Mouse (Mus musculus): Measurements from ENCODE around the gene Nbea. TPM values are rescaled to one million over a fixed set of nuclear protein-coding genes. Genes with fewer than 3 reads are reported as not detected.

Nbea gene
- polyA plus RNA-seq, 1 experiment from 2014 or later = 24.0 TPM

DNA sequence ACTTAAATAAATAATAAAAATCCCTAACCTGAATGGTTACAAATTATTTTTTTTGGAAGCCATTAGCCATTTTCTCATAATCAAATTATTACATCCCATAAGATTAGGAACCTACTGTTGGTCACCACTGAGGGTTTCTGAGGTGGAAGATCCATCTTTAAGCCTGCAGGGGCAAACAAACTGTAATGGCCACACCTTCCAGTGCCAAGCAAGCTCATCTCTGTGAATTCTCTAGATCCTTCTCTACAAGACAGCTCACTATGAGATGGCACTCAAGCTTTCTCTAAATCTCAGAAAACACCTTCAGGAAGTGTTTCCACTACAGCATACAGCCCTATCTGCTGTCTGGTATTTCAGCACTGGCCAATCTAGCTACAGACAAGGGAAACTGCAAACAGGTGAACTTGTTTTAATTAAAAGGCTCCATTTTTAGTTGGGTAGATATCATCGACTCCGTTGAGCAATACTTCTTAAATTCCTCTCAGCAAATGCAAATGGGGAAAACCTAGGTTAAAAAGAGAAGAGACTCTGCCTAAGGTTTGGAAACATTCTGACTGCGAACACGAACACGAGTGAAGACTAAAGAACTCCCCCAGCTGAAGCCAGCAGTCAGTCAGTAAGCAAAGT, 402.0 kb downstream of the Nbea start:
- Histone ChIP-seq H3K9me3 (no peaks in the 10 kb centered on the region), H3K36me3 (no peaks in the 10 kb centered on the region), H3K9ac (peak overlapping the region; percentile 96), H3K27ac (peak overlapping the region; percentile 97), H3K27me3 (peaks cover 45% of the 10 kb centered on the region), H3K4me3 (peak overlapping the region; percentile 65), H3K4me1 (peaks cover 25% of the 10 kb centered on the region), H3K4me2 (peak overlapping the region; percentile 75)
- no peak for ATAC-seq (ENCODE audit: insufficient number of reproducible peaks, insufficient read depth, low FRiP score, low TSS enrichment, low read depth)
- 13% methylated on average over 5 of the region's 5 CpGs for WGBS

DNA sequence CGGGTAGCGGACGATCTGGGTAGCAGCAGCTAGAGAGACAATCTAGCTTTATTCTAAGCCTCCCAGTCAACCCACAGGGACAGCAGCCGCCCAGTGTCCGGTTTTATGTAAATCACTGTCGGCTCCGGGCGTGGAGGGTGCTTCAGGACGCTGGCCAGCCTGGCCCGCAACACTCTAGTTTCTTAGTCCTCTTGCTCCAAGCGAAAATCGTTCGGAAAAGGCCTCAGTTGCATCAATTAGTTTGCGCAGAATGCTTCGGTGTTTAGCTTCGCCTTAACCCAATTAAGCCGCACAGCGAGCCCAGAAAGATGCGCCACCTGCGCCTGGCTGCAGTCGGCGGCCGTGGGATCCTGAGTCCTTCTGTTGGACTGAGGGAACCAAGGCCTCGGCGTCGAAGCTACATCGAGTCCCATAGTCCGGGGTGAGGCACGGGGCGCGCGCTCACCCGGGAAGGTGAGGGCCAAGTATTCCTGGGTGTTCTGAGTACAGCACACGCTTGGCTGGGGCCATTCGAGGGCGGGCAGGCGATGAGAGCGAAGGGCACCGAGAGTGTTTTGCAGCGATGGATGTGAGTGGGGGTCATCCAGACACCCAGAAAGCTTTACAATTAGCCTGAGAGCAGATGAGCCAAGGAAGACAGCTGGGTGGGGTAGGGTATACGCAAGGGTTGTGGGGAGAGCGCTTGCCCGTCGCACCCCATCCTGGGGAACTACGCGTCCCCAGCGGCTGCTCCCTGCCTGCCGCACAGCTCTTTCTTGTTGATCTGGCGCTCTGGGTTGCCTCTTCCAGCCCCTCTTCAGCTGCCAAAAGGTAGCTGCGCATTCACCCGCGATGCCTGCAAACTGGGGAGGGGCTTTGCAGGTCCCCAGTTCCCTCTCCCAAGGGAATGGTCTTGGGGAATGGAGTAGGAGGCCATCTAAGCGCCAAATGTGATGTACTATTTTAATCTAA, 403.1 kb downstream of the Nbea start:
- Histone ChIP-seq H3K9me3 (no peaks in the 10 kb centered on the region), H3K4me3 (peak overlapping the region; percentile 65), H3K4me2 (peak overlapping the region; percentile 75), H3K27me3 (peaks cover 36% of the 10 kb centered on the region), H3K27ac (peak overlapping the region; percentile 77), H3K4me1 (peaks cover 25% of the 10 kb centered on the region), H3K9ac (peak overlapping the region; percentile 78), H3K36me3 (no peaks in the 10 kb centered on the region)
- 3% methylated on average over 53 of the region's 53 CpGs for WGBS
- ATAC-seq (ENCODE audit: insufficient number of reproducible peaks, insufficient read depth, low FRiP score, low TSS enrichment, low read depth) = no peak

DNA sequence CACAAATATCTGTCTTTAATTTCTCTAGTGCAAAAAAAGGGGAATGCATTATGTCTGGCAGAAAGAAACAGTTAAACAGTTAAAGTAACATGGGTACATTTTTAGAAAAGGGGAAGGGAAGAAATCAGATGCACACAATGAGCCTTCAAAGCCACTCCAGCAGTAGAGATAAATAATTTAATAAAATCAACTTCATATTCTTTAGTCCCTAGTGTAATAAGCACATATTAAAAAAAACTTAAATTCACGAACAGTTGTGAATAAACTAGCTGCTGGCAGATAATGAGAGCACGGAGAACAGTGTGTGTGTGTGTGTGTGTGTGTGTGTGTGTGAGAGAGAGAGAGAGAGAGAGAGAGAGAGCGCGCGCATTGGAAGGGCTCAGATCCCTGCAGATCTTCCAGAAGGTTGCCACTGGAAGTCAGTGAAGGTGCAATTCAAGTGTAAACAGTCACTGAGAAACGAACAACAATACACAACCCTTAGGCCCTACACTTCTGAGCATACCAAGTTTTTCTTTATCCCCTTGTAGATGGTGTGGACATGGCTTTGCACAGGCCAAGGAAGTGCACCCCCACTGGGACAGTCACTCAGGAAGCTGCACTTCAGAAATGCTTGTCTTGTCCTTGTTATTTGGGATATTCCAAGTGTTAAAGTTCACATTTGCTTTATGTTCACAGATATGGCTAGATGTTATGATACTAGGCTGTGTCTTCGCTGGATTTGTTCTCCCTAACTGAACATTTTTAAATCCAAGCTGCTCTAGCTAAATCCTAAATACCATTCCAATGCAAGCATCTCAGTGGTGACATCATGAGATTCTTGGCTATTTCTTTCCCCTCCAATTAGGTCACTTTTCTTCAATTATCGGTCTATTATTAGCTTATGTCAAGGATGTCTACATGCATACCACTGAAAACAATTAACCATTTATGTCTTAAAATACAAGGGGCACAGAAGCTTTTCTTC, 404.5 kb downstream of the Nbea start:
- peaks cover 32% of the 10 kb centered on the region for H3K4me1 ChIP-seq
- H3K4me2 ChIP-seq = peak overlapping the region; percentile 45
- H3K27ac ChIP-seq = peak overlapping the region; percentile 35
- no peaks in the 10 kb centered on the region for H3K36me3 ChIP-seq
- 25% methylated on average over 8 of the region's 8 CpGs for WGBS
- no peaks in the 10 kb centered on the region for H3K9me3 ChIP-seq
- ATAC-seq (ENCODE audit: insufficient number of reproducible peaks, insufficient read depth, low FRiP score, low TSS enrichment, low read depth) = no peak
- H3K4me3 ChIP-seq = no peak overlapping the region
- H3K27me3 ChIP-seq = peaks cover 33% of the 10 kb centered on the region
- H3K9ac ChIP-seq = peak overlapping the region; percentile 44

- Histone ChIP-seq H3K36me3 (no peaks in the 10 kb centered on the region), H3K9me3 (no peaks in the 10 kb centered on the region), H3K27ac (no peak overlapping the region), H3K4me3 (no peak overlapping the region), H3K4me1 (peaks cover 28% of the 10 kb centered on the region), H3K27me3 (peaks cover 28% of the 10 kb centered on the region), H3K9ac (no peak overlapping the region), H3K4me2 (no peak overlapping the region)
- WGBS = 74% methylated on average over 4 of the region's 4 CpGs
- ATAC-seq (ENCODE audit: insufficient number of reproducible peaks, insufficient read depth, low FRiP score, low TSS enrichment, low read depth) = no peak
These were observed 406.0 kb downstream of the Nbea start for GRCm38 (mm10) chr3:55777501-55777900.

GRCm38 (mm10) chr3:55775753-55776152, 407.7 kb downstream of the Nbea start:
- Histone ChIP-seq H3K4me2 (peak overlapping the region; percentile 24; the same call in 1 of the 2 replicates), H3K27ac (no peak overlapping the region), H3K4me3 (no peak overlapping the region), H3K4me1 (peaks cover 24% of the 10 kb centered on the region), H3K27me3 (peaks cover 19% of the 10 kb centered on the region), H3K9me3 (no peaks in the 10 kb centered on the region), H3K36me3 (peaks cover 5% of the 10 kb centered on the region; the same call in 1 of the 2 replicates), H3K9ac (no peak overlapping the region)
- no peak for ATAC-seq (ENCODE audit: insufficient number of reproducible peaks, insufficient read depth, low FRiP score, low TSS enrichment, low read depth)
- WGBS = 72% methylated on average over 6 of the region's 6 CpGs

DNA sequence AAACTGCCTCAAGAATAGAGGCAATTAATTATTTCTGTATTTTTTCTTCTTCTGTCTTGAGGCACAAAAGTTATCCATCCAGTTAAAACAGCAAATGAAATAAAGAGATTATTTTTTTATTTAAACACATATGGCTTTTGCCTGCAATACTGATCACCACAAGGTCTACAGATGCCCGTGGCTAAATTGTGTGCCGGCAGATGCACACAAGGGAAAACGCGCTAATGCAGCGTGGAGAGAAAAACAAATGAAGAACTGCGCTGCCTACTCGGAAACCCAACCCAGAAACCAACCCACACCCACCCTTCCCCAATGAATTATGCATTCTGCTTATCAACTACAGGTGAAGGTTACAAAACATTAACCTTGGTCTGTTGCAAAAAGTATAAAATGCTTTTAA, 408.3 kb downstream of the Nbea start:
- Histone ChIP-seq H3K27me3 (peaks cover 15% of the 10 kb centered on the region), H3K4me3 (no peak overlapping the region), H3K9ac (no peak overlapping the region), H3K27ac (no peak overlapping the region), H3K9me3 (no peaks in the 10 kb centered on the region), H3K36me3 (peaks cover 6% of the 10 kb centered on the region; the same call in 1 of the 2 replicates), H3K4me2 (peak overlapping the region; percentile 24), H3K4me1 (peaks cover 19% of the 10 kb centered on the region)
- ATAC-seq (ENCODE audit: insufficient number of reproducible peaks, insufficient read depth, low FRiP score, low TSS enrichment, low read depth) = no peak
- 16% methylated on average over 7 of the region's 7 CpGs for WGBS

DNA sequence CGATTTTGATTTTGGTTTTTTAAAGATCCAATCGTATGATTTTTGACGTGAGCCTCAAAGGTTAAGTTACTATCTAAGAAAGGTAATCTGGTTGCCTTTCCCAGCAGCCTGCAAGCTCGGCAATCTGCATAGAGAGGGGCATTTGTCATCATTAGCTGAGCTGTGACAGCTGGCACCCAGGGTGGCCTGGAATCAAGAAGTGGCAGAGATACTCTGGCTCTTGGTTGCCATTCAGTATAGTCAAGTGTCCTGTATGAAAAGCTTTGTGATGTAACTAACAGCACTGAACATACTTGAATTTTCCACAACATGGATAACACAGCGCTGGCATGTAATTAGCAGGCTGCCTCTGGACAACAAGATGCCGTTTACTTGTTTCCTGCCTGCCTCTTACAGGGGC, 409.3 kb downstream of the Nbea start:
- Histone ChIP-seq H3K27ac (no peak overlapping the region), H3K4me2 (no peak overlapping the region), H3K9me3 (no peaks in the 10 kb centered on the region), H3K4me3 (no peak overlapping the region), H3K36me3 (peaks cover 6% of the 10 kb centered on the region; the same call in 1 of the 2 replicates), H3K9ac (no peak overlapping the region), H3K27me3 (peaks cover 8% of the 10 kb centered on the region), H3K4me1 (peaks cover 12% of the 10 kb centered on the region)
- no peak for ATAC-seq (ENCODE audit: insufficient number of reproducible peaks, insufficient read depth, low FRiP score, low TSS enrichment, low read depth)
- WGBS = 58% methylated on average over 6 of the region's 6 CpGs

GRCm38 (mm10) chr3:55769308-55769707, 414.2 kb downstream of the Nbea start:
- no peaks in the 10 kb centered on the region for H3K9me3 ChIP-seq
- no peaks in the 10 kb centered on the region for H3K27me3 ChIP-seq
- 69% methylated on average over 2 of the region's 2 CpGs for WGBS
- peaks cover 5% of the 10 kb centered on the region for H3K4me1 ChIP-seq
- ATAC-seq (ENCODE audit: insufficient number of reproducible peaks, insufficient read depth, low FRiP score, low TSS enrichment, low read depth) = no peak
- H3K9ac ChIP-seq = no peak overlapping the region
- H3K27ac ChIP-seq = no peak overlapping the region
- H3K4me3 ChIP-seq = no peak overlapping the region
- peaks cover 11% of the 10 kb centered on the region; the same call in 1 of the 2 replicates for H3K36me3 ChIP-seq
- H3K4me2 ChIP-seq = no peak overlapping the region

DNA sequence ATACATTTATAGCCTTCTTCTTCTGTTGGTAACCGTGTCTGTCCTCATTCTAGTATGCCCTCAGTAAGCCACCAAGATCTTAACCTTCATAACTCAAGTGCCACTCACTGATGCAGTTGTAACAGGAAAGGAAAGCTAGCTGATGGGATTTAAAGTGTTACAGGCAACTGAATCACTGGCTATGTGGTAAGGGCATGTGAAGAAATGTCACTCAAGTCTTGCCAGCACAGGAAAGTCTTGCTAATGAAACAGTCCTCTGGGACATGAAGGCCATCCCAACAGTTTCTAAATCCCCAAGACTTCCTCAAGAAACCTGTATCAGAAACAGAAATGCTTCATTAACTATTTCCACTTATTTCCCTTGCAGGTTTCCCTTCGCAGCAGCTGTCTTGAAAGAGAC, 414.8 kb downstream of the Nbea start:
- Histone ChIP-seq H3K36me3 (peaks cover 11% of the 10 kb centered on the region; the same call in 1 of the 2 replicates), H3K9ac (no peak overlapping the region), H3K4me1 (no peaks in the 10 kb centered on the region), H3K27me3 (no peaks in the 10 kb centered on the region), H3K27ac (no peak overlapping the region), H3K4me3 (no peak overlapping the region), H3K9me3 (no peaks in the 10 kb centered on the region), H3K4me2 (no peak overlapping the region)
- WGBS = 85% methylated on average over 2 of the region's 2 CpGs
- ATAC-seq (ENCODE audit: insufficient number of reproducible peaks, insufficient read depth, low FRiP score, low TSS enrichment, low read depth) = no peak

GRCm38 (mm10) chr3:55763591-55763990, 419.9 kb downstream of the Nbea start:
- Histone ChIP-seq H3K9ac (no peak overlapping the region), H3K9me3 (no peaks in the 10 kb centered on the region), H3K27me3 (no peaks in the 10 kb centered on the region), H3K4me2 (no peak overlapping the region), H3K27ac (no peak overlapping the region), H3K36me3 (peaks cover 5% of the 10 kb centered on the region; the same call in 1 of the 2 replicates), H3K4me1 (no peaks in the 10 kb centered on the region), H3K4me3 (no peak overlapping the region)
- 60% methylated on average over 8 of the region's 8 CpGs for WGBS
- ATAC-seq (ENCODE audit: insufficient number of reproducible peaks, insufficient read depth, low FRiP score, low TSS enrichment, low read depth) = no peak

- no peak overlapping the region for H3K9ac ChIP-seq
- H3K27ac ChIP-seq = no peak overlapping the region
- 50% methylated on average over 8 of the region's 8 CpGs for WGBS
- peaks cover 15% of the 10 kb centered on the region for H3K4me1 ChIP-seq
- ATAC-seq (ENCODE audit: insufficient number of reproducible peaks, insufficient read depth, low FRiP score, low TSS enrichment, low read depth) = no peak
- H3K4me3 ChIP-seq = no peak overlapping the region
- no peaks in the 10 kb centered on the region for H3K27me3 ChIP-seq
- H3K4me2 ChIP-seq = no peak overlapping the region
- no peaks in the 10 kb centered on the region for H3K36me3 ChIP-seq
- H3K9me3 ChIP-seq = no peaks in the 10 kb centered on the region
These were observed 425.2 kb downstream of the Nbea start for GRCm38 (mm10) chr3:55758297-55758696.
